Mouse (Mus musculus) ovary, postnatal 14 days (tissue): ENCODE results near the gene Nup93.

Experiments used
- DNase-seq: peaks from one replicate; pipeline ENCODE4 v3.0.0; 2022; ENCODE audit warnings: low spot score

The Nup93 gene

DNA sequence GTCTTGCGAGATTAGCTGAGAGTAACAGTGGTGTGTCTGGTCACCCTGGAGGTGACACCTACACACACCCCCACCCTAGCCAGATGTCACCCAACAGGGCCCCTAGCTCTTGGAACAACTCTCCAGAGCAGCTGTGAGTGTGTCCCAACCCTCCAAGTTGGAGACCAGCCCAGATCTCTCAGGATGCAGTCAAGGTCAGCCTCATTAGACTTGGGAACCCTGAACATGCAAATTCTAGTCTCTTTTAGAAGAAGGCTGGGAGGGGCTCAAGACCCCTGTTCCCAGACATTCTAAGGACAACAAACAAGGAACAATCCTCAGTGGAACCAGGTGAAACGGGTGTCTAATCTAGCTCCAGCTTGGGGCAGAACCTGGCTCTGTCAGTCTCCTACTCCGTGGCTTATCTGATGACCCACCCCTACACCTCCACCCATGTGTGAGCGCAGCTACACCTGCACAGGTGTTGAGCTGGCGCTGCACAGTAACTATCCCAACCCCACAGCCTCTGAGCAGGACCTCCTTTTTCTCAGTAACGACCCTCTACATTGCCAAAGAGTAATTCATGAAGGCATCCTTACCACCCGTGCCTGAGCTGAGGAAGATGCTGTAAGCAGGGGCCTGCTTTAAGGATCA is 148.4 kb downstream of the Nup93 start:
- DNase-seq = peak; percentile 19

DNA sequence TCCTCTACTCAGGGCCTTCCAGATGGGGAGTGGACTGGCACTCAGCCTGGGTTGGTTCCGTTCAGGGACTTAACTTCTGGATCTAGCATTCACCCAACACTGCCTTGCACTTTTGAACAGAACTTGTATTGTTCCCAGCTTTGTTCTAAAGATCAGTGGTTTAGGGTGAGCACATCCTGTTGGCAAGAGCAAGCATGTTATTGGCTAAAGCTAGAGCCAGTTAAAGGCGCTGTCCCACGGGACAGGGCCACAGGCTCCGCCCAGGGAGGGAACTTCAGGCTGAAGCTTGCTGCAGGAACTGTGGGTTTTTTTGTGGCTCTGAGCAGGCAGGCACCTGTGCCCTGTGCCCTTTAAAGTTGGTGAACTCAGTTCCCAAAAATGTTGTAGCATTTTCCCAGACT is 148.9 kb downstream of the Nup93 start:
- peak; percentile 51 for DNase-seq

DNA sequence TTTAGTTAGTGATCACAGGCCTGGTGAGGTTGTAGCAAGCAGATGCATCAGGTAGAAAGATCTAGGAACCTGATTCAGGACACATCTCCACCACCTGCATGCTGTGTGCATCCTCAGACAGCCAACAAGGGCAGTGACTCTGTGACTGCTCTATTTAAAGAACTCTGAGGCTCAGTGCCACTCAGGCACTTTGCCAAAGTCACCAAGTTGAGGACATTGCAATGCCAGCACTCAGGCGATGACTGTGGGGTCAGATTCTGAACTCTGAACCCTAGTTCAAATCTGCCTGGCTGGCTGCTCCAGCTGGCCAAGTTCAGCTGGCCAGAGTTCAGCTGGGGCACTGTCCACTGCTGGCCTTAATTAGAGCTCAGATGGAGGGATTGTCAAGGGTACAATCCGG is 149.5 kb downstream of the Nup93 start:
- no peak for DNase-seq

- no peak for DNase-seq
Measured at GRCm38 (mm10) chr8:94364686-94365312, 150.4 kb downstream of the Nup93 start.

GRCm38 (mm10) chr8:94365410-94365981 is 151.1 kb downstream of the Nup93 start:
- DNase-seq = no peak
